Mouse (Mus musculus) midbrain, embryonic 13.5 days (tissue): ENCODE results near the gene AC140267.1. TPM values are rescaled to one million over a fixed set of nuclear protein-coding genes. Genes with fewer than 3 reads are reported as not detected.

Experiments used
- ATAC-seq: fragments of 200-750 bp; cut with Nextera tagmentation; 2 replicates; pipeline ENCODE4 v1.8.0; 2017; ENCODE audit warnings: mild to moderate bottlenecking, moderate TSS enrichment, moderate library complexity
- H3K27ac ChIP-seq: fragments of 300-500 bp; sonication (generic); 2 replicates; pipeline ENCODE4 v1.5.1; 2015; ENCODE audit warnings: inconsistent platforms, mild to moderate bottlenecking, moderate library complexity
- H3K27me3 ChIP-seq: fragments of 300-500 bp; sonication (generic); 2 replicates; pipeline ENCODE4 v1.6.1; 2015; ENCODE audit warnings: mild to moderate bottlenecking, inconsistent platforms
- H3K36me3 ChIP-seq: fragments of 300-500 bp; sonication (generic); 2 replicates; pipeline ENCODE4 v1.6.1; 2015; ENCODE audit warnings: mild to moderate bottlenecking, inconsistent platforms
- H3K4me1 ChIP-seq: fragments of 300-500 bp; sonication (generic); replicated peaks from 2 replicates; pipeline ENCODE4 v1.6.1; 2015; ENCODE audit warnings: inconsistent platforms
- H3K4me2 ChIP-seq: fragments of 300-500 bp; sonication (generic); replicated peaks from 2 replicates; pipeline ENCODE4 v1.6.1; 2015; ENCODE audit warnings: moderate library complexity, mild to moderate bottlenecking, inconsistent platforms
- H3K4me3 ChIP-seq: fragments of 300-500 bp; sonication (generic); replicated peaks from 2 replicates; pipeline ENCODE4 v1.5.1; 2015; ENCODE audit warnings: mild to moderate bottlenecking, inconsistent platforms
- H3K9ac ChIP-seq: fragments of 300-500 bp; sonication (generic); replicated peaks from 2 replicates; pipeline ENCODE4 v1.6.1; 2015; ENCODE audit warnings: mild to moderate bottlenecking, inconsistent platforms
- H3K9me3 ChIP-seq: fragments of 300-500 bp; sonication (generic); 2 replicates; pipeline ENCODE4 v1.6.1; 2016; ENCODE audit warnings: mild to moderate bottlenecking, inconsistent platforms
- WGBS: fragments of 180-500 bp; shearing (Covaris S2); methylation state at CpG from one replicate; pipeline ENCODE4 v1.1.7; 2015; 5-methylcytosine and 5-hydroxymethylcytosine counted together
- polyA plus RNA-seq: library from polyadenylated mRNA; unstranded; fragments of >200 nt; fragmentation: Nextera tagmentation; extraction: Ambion mirVana; gene quantifications from 2 replicates; pipeline ENCODE4 v1.2.1, GENCODE M21; 2015

The AC140267.1 gene
- not detected in 2 replicates for polyA plus RNA-seq

- no peak for ATAC-seq
- Histone ChIP-seq H3K27ac (no peak within 1 kb of the TSS), H3K4me3 (peak within 1 kb of the TSS; percentile 92), H3K27me3 (no peaks in the 10 kb centered on the region), H3K4me2 (peak within 1 kb of the TSS; percentile 78), H3K9me3 (no peaks in the 10 kb centered on the region), H3K9ac (peak within 1 kb of the TSS; percentile 92), H3K36me3 (peaks cover 43% of the 10 kb centered on the region), H3K4me1 (peaks cover 19% of the 10 kb centered on the region)
- 96% methylated on average over 9 of the region's 9 CpGs for WGBS
These were observed at the start of gene AC140267.1 for GRCm38 (mm10) chr15:80235535-80235934. Gene AC140267.1 (plus strand): TSS chr15:80235835.

- 87% methylated on average over 5 of the region's 5 CpGs for WGBS
- H3K27me3 ChIP-seq, result no peaks in the 10 kb centered on the region
These were observed 46.7 kb upstream of the AC140267.1 start for GRCm38 (mm10) chr15:80188927-80189326.

GRCm38 (mm10) chr15:80190075-80190474 is 45.6 kb upstream of the AC140267.1 start:
- Histone ChIP-seq H3K27me3 (no peaks in the 10 kb centered on the region), H3K36me3 (no peaks in the 10 kb centered on the region), H3K4me1 (peaks cover 22% of the 10 kb centered on the region; the same call in 1 of the 2 replicates), H3K27ac (no peak overlapping the region), H3K4me3 (no peak overlapping the region), H3K9ac (no peak overlapping the region), H3K4me2 (no peak overlapping the region), H3K9me3 (no peaks in the 10 kb centered on the region)
- ATAC-seq, result no peak
- WGBS, result 85% methylated on average over 4 of the region's 4 CpGs

More at GRCm38 (mm10) chr15:80188927-80189326, 46.7 kb upstream of the AC140267.1 start:
- H3K27ac ChIP-seq, result no peak overlapping the region
- peaks cover 20% of the 10 kb centered on the region; the same call in 1 of the 2 replicates for H3K4me1 ChIP-seq
- ATAC-seq, result no peak
- H3K9me3 ChIP-seq, result no peaks in the 10 kb centered on the region
- no peak overlapping the region for H3K4me3 ChIP-seq
- no peak overlapping the region for H3K4me2 ChIP-seq
- H3K36me3 ChIP-seq, result no peaks in the 10 kb centered on the region
- no peak overlapping the region for H3K9ac ChIP-seq

- WGBS, result 78% methylated on average over 8 of the region's 8 CpGs
- Histone ChIP-seq H3K27me3 (no peaks in the 10 kb centered on the region), H3K36me3 (no peaks in the 10 kb centered on the region), H3K4me2 (no peak overlapping the region), H3K4me3 (no peak overlapping the region), H3K9me3 (no peaks in the 10 kb centered on the region), H3K4me1 (peaks cover 22% of the 10 kb centered on the region; the same call in 1 of the 2 replicates), H3K9ac (no peak overlapping the region), H3K27ac (no peak overlapping the region)
- no peak for ATAC-seq
These were observed 43.9 kb upstream of the AC140267.1 start for GRCm38 (mm10) chr15:80191585-80192245.

- Histone ChIP-seq H3K4me3 (no peak overlapping the region), H3K36me3 (0 out of 2 replicates have a peak, but pooled peaks cover 2% of the 10 kb centered on the region), H3K4me1 (peaks cover 22% of the 10 kb centered on the region; the same call in 1 of the 2 replicates), H3K9me3 (no peaks in the 10 kb centered on the region), H3K9ac (no peak overlapping the region), H3K27me3 (no peaks in the 10 kb centered on the region), H3K4me2 (no peak overlapping the region), H3K27ac (no peak overlapping the region)
- ATAC-seq, result no peak
- 92% methylated on average over 6 of the region's 6 CpGs for WGBS
These were observed 43.4 kb upstream of the AC140267.1 start for GRCm38 (mm10) chr15:80192246-80192585.

GRCm38 (mm10) chr15:80192847-80193246 is 42.8 kb upstream of the AC140267.1 start:
- Histone ChIP-seq H3K36me3 (0 out of 2 replicates have a peak, but pooled peaks cover 6% of the 10 kb centered on the region), H3K9ac (no peak overlapping the region), H3K4me2 (no peak overlapping the region), H3K4me3 (no peak overlapping the region), H3K27me3 (no peaks in the 10 kb centered on the region), H3K27ac (no peak overlapping the region), H3K9me3 (no peaks in the 10 kb centered on the region), H3K4me1 (peaks cover 22% of the 10 kb centered on the region; the same call in 1 of the 2 replicates)
- WGBS, result 92% methylated on average over 7 of the region's 7 CpGs
- no peak for ATAC-seq

- H3K4me2 ChIP-seq, result no peak overlapping the region
- H3K4me3 ChIP-seq, result no peak overlapping the region
- H3K9me3 ChIP-seq, result no peaks in the 10 kb centered on the region
- H3K9ac ChIP-seq, result no peak overlapping the region
- H3K4me1 ChIP-seq, result no peaks in the 10 kb centered on the region
- no peaks in the 10 kb centered on the region for H3K27me3 ChIP-seq
- no peak overlapping the region for H3K27ac ChIP-seq
- H3K36me3 ChIP-seq, result 0 out of 2 replicates have a peak, but pooled peaks cover 6% of the 10 kb centered on the region
- no peak for ATAC-seq
- WGBS, result 78% methylated on average over 2 of the region's 2 CpGs
These were observed 36.1 kb upstream of the AC140267.1 start for GRCm38 (mm10) chr15:80199556-80199955.

- Histone ChIP-seq H3K9ac (no peak overlapping the region), H3K4me2 (no peak overlapping the region), H3K4me3 (no peak overlapping the region), H3K36me3 (0 out of 2 replicates have a peak, but pooled peaks cover 4% of the 10 kb centered on the region), H3K27me3 (no peaks in the 10 kb centered on the region), H3K9me3 (no peaks in the 10 kb centered on the region), H3K4me1 (no peaks in the 10 kb centered on the region), H3K27ac (no peak overlapping the region)
- 92% methylated on average over 6 of the region's 6 CpGs for WGBS
- no peak for ATAC-seq
These were observed 33.4 kb upstream of the AC140267.1 start for GRCm38 (mm10) chr15:80202111-80202775.

GRCm38 (mm10) chr15:80203406-80203805 is 32.2 kb upstream of the AC140267.1 start:
- no peaks in the 10 kb centered on the region for H3K27me3 ChIP-seq
- 0 out of 2 replicates have a peak, but pooled peaks cover 4% of the 10 kb centered on the region for H3K4me1 ChIP-seq
- no peak overlapping the region for H3K4me2 ChIP-seq
- ATAC-seq, result no peak
- H3K27ac ChIP-seq, result no peak overlapping the region
- no peaks in the 10 kb centered on the region for H3K36me3 ChIP-seq
- H3K9ac ChIP-seq, result no peak overlapping the region
- 39% methylated on average over 4 of the region's 4 CpGs for WGBS
- no peaks in the 10 kb centered on the region for H3K9me3 ChIP-seq
- no peak overlapping the region for H3K4me3 ChIP-seq

- Histone ChIP-seq H3K4me2 (no peak overlapping the region), H3K9ac (no peak overlapping the region), H3K27me3 (no peaks in the 10 kb centered on the region), H3K4me3 (no peak overlapping the region), H3K4me1 (peaks cover 7% of the 10 kb centered on the region; the same call in 1 of the 2 replicates), H3K27ac (no peak overlapping the region), H3K36me3 (peaks cover 5% of the 10 kb centered on the region), H3K9me3 (no peaks in the 10 kb centered on the region)
- 85% methylated on average over 3 of the region's 3 CpGs for whole genome bisulfite sequencing
- no peak for ATAC-seq
These were observed 29.5 kb upstream of the AC140267.1 start for GRCm38 (mm10) chr15:80206057-80206565.

GRCm38 (mm10) chr15:80208446-80208845 is 27.2 kb upstream of the AC140267.1 start:
- H3K9me3 ChIP-seq, result no peaks in the 10 kb centered on the region
- H3K4me2 ChIP-seq, result no peak overlapping the region
- no peaks in the 10 kb centered on the region for H3K27me3 ChIP-seq
- ATAC-seq, result no peak
- H3K36me3 ChIP-seq, result peaks cover 28% of the 10 kb centered on the region
- H3K9ac ChIP-seq, result no peak overlapping the region
- 8% methylated on average over 4 of the region's 4 CpGs for WGBS
- peaks cover 7% of the 10 kb centered on the region; the same call in 1 of the 2 replicates for H3K4me1 ChIP-seq
- H3K4me3 ChIP-seq, result no peak overlapping the region
- H3K27ac ChIP-seq, result 0 out of 2 replicates have a peak overlapping the region, but pooled peaks have one; percentile 21

GRCm38 (mm10) chr15:80213688-80214087 is 21.9 kb upstream of the AC140267.1 start:
- H3K27me3 ChIP-seq, result no peaks in the 10 kb centered on the region
- no peak overlapping the region for H3K9ac ChIP-seq
- no peak overlapping the region for H3K4me3 ChIP-seq
- no peaks in the 10 kb centered on the region for H3K9me3 ChIP-seq
- H3K4me1 ChIP-seq, result peaks cover under 1% of the 10 kb centered on the region; the same call in 1 of the 2 replicates
- H3K27ac ChIP-seq, result no peak overlapping the region
- H3K36me3 ChIP-seq, result peaks cover 48% of the 10 kb centered on the region
- no peak for ATAC-seq
- H3K4me2 ChIP-seq, result no peak overlapping the region
